Mouse (Mus musculus): ENCODE measurements at regions not wholly inside any gene's neighbourhood (a gene's known extent, or its start where the extent isn't known, plus 50 kb on each side); places are given as distances from the start of the nearest gene placed in this dataset.

DNA sequence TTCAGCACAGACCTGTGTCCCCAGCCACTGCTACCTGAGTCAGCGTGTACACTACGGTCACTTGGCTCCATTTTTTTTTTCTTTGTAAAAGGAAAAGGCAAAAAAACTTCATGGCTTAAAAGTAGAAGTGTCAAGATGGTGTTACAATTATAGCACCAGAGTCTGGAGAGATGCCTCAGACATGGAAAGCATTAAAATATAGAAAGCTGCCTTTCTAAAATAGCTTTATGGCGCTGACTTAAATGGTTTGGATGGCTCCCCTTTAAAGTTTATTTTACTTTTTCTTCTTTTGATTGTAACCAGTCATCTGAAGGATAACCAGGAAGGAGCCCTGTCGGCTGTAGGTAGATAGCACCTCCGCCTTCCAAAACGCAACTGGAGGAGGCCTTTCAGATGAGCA is 79.0 kb upstream of the Jade1 start:
- no peak for DNase-seq (ENCODE audit: low read depth, low spot score)

DNA sequence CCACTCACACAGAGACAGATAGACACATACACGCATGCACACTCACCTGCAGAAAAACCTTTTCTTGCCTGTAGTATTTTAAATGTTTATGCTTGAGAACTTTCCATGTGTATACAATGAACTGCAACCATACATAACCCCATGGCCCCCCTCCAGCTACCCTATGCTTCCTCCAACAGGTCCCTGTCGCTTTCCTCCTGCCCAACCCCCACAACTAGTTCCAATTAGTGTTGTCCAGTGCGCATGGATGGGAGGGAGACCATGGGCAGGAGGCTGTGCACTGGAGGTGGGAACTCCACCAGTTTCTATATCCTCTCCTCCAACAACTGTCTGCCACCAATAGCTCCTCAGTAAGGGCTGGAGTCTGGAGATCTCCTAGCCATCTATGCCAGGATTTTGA is 82.9 kb upstream of the Jade1 start:
- no peak for DNase-seq (ENCODE audit: low read depth, low spot score)

GRCm38 (mm10) chr3:41469106-41469505 is 86.4 kb upstream of the Jade1 start:
- no peak for DNase-seq (ENCODE audit: low read depth, low spot score)

GRCm38 (mm10) chr3:41467857-41468256 is 87.7 kb upstream of the Jade1 start:
- DNase-seq (ENCODE audit: low read depth, low spot score), result no peak

DNA sequence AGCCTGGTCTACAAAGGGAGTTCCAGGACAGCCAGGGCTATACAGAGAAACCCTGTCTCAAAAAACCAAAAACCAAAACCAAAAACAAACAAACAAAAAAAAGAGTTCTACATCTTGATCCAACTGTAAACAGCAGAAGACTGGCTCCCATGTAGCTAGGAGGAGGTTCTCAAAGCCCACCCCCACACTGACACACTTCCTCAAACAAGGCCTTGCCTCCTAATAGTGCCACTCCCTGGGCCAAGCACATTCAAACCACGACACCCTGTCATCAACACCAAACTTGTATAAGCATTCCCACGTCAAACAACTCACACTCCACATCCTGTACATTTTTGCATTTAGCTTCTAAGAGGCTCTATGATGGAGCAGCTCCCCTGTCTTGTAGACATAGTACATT is 89.6 kb upstream of the Jade1 start:
- no peak for DNase-seq (ENCODE audit: low read depth, low spot score)

GRCm38 (mm10) chr3:41462953-41463644 is 92.4 kb upstream of the Jade1 start:
- no peak for DNase-seq (ENCODE audit: low read depth, low spot score)

- DNase-seq (ENCODE audit: low read depth, low spot score), result no peak
Observed at GRCm38 (mm10) chr3:41460131-41460530, 95.4 kb upstream of the Jade1 start.

DNA sequence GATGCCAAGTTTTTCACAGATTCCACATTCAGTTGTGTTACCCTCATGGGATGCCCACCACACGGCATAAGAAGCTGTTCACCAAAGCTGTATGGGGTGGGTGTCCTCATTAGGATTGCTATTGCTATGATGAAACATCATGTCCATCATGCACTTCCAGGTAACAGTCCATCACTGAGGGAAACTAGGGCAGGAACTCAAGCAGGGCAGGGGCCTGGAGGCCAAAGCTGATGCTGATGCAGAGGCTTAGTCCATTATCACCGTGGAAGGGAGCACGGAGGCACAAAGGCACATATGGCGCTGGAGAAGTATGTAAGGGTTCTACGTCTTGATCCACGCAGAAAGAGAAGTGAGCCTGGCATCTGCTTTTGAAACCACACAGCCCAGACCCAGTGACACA is 97.4 kb upstream of the Jade1 start:
- no peak for DNase-seq (ENCODE audit: low read depth, low spot score)

- DNase-seq (ENCODE audit: low read depth, low spot score), result no peak
Observed at GRCm38 (mm10) chr3:41453525-41453924, 102.0 kb upstream of the Jade1 start.

DNA sequence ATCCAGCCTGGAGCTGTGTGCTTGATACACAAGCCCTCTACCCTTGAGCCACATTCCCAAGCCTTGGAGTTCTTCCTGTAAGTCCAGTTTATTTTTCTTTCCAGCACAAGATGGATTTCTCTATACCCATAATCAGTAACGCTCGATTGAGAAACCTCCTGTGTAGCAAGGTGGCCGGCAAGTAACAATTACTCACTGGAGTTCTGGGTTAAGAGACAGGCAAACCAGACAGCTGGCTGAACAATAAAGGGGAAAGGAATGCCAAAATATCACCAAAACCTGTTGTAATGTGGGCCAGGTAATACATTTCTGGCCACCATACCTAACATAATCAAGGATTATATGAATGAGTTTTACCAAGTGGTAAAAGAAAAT is 102.8 kb upstream of the Jade1 start:
- no peak for DNase-seq (ENCODE audit: low read depth, low spot score)

GRCm38 (mm10) chr3:41452020-41452715 is 103.4 kb upstream of the Jade1 start:
- DNase-seq (ENCODE audit: low read depth, low spot score), result no peak

DNA sequence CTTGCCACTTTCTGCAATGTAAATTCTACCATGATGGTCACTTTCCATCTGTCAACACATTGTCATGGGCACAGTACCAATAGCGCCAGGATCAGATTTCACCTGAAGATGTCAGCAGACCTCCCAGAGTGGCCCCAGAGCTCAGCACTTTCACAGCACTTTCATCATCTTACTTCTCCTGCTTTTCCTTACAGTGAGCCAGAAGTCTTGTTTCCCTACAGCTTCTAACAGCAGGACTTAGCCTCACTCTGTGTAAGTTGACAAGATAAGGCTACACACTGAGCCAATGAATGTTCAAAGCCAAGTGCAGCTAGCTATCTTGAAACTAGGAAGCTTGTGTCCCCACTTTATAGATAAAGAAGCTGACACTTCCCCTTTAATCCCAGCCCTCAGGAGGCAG is 104.8 kb upstream of the Jade1 start:
- DNase-seq (ENCODE audit: low read depth, low spot score), result no peak

DNA sequence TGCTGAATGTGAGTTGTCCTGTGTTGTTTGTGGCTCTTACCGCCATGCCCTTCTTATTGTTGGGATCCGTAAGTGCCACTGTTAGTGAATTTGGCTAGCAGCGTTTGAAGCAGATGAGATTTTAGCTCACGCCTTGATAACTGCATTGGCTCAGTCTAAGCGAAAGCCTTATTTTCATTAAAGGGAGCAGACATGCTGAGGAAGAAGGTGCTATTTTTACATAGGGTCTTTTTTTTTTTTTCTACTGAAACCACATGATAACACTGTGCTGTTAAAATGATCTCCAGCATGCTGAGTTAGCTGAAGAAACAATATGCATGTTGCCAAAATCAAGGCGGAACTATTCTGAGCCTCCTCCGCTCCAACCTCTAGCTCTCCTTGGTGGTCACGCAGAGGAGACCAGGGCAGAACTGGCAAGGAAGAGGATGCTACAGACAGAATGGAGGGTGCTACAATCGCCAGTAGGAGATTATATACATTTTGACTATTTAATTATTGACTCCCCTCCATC is 111.2 kb upstream of the Jade1 start:
- DNase-seq (ENCODE audit: low read depth, low spot score), result no peak

GRCm38 (mm10) chr3:41436238-41436637 is 119.3 kb upstream of the Jade1 start:
- DNase-seq (ENCODE audit: low read depth, low spot score), result no peak

- DNase-seq (ENCODE audit: low read depth, low spot score), result no peak
Observed at GRCm38 (mm10) chr3:41433106-41433505, 122.4 kb upstream of the Jade1 start.

- DNase-seq (ENCODE audit: low read depth, low spot score), result no peak
Observed at GRCm38 (mm10) chr3:41432376-41432775, 123.2 kb upstream of the Jade1 start.

DNA sequence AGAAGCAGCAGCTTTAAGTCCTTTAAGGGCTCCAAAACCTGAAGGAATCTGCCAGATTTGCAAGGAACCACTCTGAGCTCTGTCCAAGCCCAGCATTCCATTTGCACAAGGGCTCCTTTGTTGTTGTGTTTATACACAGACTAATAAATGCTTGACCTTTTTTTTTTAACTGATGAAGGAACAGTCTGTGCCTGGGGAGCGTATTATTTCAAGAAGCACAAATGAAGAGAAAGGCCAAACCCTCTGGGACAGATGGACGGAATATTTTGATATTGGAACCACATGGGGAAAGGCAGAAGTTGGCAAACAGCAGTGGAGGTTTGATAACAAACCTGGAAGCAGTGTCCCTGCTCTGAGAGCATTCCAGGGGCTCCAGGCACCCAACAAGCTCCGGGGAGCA is 125.3 kb upstream of the Jade1 start:
- no peak for DNase-seq (ENCODE audit: low read depth, low spot score)

GRCm38 (mm10) chr3:41426946-41427345 is 128.6 kb upstream of the Jade1 start:
- DNase-seq (ENCODE audit: low read depth, low spot score), result no peak

DNA sequence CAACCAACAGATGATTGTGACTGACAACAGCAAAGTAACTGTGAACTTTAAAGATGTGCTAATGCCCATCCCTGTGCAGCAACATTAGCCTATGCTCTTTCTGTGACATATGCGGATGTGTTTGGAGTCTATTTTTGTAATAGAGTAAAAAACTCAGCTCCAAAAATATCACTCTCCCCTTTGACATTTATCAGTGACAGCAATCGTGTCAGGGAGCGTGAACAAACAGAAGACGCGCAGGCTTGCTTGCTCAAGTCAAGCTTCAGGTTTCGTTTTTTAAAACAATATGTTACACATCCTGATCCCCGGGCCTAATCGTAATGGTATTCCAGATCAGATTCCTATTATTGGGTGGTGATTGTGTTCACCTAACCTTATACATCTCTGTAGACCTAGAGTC is 129.7 kb upstream of the Jade1 start:
- no peak for DNase-seq (ENCODE audit: low read depth, low spot score)

GRCm38 (mm10) chr3:41424142-41424939 is 131.2 kb upstream of the Jade1 start:
- DNase-seq (ENCODE audit: low read depth, low spot score), result no peak

DNA sequence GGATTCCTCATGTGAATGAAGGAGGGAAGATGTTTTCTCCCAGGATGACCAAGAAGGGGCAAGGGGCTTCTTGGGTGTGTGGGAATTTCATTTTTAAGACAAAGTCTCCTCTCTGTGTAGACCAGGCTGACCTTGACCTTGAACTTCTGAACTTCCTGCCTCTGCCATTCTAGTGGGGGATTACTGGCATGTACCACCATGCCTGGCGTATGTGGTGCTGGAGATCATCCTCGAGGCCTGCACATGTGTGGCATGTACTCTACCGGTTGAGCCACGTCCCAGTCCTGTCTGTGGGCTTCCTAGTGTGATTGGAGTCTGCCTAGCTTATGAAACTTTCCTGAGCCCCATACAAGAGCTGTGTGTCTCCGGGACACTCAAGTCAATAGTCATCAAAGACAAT is 131.9 kb upstream of the Jade1 start:
- no peak for DNase-seq (ENCODE audit: low read depth, low spot score)

Data from CD4-positive, CD25-positive, alpha-beta regulatory T cell, adult 2 months (primary cell).